Mouse (Mus musculus) heart, adult 11 months (tissue): ENCODE results near the gene Terb1.

Source experiments
- DNase-seq: peaks from one replicate; pipeline ENCODE4 v3.0.0; 2022

The Terb1 gene

GRCm38 (mm10) chr8:104411468-104411867, 98.2 kb downstream of the Terb1 start:
- no peak for DNase-seq

- no peak for DNase-seq
Observed at GRCm38 (mm10) chr8:104410628-104411273, 99.0 kb downstream of the Terb1 start.

DNA sequence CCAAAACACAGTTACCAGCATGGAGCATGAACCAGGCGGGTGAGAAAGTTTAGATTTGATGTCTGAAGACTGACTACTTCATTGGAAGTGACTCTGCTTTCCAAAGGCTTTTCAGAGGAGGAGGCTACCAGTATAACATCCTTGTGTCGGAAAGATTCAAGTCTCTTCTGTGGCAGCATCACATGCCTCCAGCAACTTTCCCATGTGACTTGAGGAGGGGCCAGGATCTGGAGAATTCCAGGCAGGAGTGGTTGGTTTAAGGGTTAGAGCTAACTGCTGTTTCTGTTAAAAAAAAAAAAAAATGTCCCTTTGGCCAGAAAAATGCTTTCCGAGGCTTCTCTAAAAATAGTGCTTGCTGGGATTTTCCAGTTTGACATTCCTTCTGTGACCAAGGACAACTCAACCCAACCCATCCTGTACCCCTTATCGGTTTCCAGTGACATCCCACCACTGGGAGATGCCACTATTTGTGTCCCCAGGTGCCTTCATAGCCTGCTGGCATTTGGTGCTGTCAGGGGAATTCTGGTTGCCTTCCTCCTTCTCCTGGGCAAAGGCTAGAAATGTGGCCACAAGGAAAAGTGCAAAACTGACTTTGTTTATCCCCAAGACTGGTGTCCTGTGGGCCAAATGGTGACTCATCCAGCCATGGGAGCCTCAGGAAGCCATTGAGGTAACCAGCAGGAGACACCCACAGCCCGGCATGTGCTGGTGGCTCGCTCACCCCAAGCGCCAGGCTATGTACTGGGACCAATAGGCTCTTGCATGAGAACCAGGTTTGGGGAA, 101.2 kb downstream of the Terb1 start:
- DNase-seq: peak; percentile 95

DNA sequence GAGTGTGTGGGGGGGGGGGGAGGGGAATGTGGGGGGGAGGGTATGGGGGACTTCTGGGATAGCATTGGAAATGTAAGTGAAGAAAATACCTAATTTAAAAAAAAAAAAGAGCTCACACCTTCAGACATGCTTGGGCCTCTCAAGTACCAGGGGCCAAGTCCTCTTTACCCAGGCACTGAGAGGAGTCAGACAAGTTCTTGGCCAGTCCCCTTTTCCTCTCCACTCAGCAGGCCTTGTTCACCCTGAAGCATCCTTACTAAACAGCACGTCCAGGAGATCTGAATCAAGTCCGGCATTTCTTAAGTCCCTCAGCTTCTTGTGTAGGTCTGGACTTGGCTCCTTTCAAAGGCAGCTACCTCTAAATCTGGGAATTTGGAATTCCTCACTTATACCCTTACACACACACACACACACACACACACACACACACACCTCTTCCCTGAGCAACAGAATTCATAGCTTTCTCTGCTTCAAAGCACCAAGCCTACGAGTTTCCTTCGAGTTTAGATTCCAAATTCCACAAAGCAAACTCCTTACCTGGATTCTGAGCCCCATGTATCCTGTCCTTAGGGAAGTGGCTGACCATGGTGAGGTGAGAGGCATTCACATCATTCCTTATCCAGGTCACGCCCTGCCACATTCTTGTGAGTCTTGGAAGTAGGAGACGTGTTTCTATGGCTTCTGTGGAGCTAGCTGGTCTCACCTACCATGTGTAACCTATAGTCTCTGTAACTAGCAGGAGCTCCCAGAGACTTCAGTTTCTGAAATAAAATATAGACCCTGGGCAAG, 103.2 kb downstream of the Terb1 start:
- DNase-seq: no peak

GRCm38 (mm10) chr8:104405430-104406187, 104.1 kb downstream of the Terb1 start:
- peak; percentile 96 for DNase-seq

DNA sequence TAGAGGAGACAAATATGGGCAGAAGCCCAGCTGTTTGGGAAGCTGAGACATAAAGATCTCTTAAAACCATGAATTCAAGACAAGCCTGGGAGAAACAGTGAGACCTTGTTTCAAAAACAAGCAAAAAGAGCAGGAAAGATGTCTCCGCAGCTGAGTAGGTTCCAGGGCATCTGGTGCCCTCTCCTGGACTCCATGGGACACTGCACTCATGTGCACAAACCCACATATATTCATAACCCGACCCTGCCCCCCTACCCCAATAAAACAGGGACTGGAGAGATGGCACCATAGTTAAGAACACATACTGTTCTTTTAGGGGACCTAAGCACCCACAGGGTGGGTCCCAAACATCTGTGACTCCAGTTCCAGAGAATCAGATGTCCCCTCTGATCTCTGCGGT, 106.1 kb downstream of the Terb1 start:
- no peak for DNase-seq
